Mouse (Mus musculus) kidney, adult 9 months (tissue): Measurements from ENCODE around the gene Adam34.
"Not testable (repeated sequence)": the region's sequence is repeated elsewhere in the genome, so short reads cannot be mapped to it uniquely, and the experiment has no call there.

ENCODE experiments used
- DNase-seq: peaks from one replicate; pipeline ENCODE4 v3.0.0; 2022

The Adam34 gene

DNA sequence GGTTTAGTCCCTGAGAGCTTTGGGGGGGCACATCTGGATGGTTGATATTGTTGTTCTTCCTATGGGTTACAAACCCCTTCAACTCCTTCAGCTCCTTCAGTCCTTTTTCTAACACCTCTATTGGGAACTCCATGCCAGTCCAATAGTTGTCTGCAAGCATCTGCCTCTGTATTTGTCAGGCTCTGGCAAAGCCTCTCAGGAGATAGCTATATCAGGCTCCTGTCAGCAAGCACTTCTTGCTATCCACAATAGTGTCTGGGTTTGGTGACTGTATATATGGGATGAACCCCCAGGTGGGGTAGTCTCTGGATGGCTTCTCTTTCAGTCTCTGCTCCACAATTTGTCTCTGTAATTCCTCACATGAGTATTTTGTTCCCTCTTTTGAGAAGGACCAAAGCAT is at the start of gene Adam34:
TSS of gene Adam34 (minus strand) at position 101 of the 400 bp plus-strand sequence.
- no peak for DNase-seq

DNA sequence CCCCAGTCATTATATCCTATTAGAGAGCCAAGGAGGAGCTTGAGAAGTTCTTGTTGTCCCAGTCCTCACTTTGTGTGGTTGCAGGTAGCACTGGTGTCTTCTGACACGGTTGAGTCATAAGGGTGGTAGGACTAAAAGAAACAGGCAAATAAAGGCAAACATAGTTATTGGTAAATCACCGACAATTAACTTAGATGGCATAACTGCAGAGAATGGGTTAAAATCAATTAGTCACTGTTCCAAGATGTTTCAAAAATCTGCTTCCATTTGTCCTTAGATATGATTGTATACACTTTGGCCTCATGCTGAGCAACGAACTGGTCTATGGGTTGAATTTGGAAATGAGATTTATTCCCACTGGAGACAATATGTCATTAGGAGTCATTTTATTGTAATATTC is 82.7 kb downstream of the Adam34 start, which contains the start of gene Gm5346:
TSS of gene Gm5346 (minus strand) at position 101 of the 400 bp plus-strand sequence.
- DNase-seq, result no peak

DNA sequence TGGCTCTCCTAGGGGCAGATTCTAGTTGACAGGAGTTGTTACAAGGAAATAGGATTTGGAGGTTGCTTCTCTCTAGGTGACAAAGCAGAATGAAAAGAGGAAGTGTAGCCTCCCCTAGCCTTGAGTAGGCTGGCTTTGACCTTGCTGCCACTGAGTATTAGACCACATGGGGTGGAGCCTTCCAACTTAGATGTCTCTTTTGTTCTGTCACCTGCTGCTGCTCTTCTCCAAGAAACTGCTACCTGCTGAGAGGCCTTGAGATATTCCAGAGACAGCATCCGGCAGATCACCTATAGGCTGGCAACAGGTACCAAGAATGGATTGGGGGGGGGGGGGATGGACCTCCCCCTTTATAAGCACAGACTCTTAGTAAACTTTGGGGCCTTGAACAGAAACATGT is 93.8 kb downstream of the Adam34 start:
- DNase-seq, result no peak

DNA sequence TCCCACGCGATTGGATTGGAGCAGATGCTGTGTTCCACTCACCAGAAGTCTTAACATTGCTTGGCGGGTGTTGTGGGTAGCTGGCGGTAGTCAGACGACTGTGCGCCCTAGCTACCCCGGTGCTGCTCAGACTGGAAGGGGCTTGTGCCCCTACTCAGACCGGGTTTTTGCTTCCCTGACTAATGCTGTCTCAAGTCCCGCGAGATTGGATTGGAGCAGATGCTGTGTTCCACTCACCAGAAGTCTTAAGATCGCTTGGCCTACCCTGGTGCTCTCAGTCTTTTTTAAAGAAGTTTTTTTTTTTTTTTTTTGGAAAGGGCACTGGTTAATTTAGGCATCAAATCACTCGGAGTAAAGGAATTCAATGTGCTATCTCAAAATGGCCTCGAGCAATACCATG is 106.2 kb downstream of the Adam34 start:
- not testable (repeated sequence) for DNase-seq

DNA sequence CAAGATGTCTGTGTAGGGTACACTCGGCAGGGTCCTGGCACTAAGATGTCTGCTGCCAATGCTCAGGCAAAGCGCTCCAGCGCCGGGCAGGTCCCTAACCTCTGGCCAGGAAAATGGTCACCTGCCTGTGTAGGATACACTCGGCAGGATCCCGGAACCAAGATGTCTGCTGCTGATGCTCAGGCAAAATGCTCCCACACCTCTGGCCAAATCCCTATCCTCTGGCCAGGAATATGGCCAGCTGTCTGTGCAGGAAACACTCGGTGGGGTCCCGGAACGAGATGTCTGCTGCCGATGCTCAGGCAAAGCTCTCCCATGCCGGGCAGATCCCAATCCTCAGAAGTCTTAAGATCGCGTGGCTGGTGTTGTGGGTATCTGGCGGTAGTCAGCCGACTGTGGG is 106.7 kb downstream of the Adam34 start:
- not testable (repeated sequence) for DNase-seq
